Mouse (Mus musculus): ENCODE measurements around the gene Mbd5.

GRCm38 (mm10) chr2:49084966-49085365 is 135.7 kb downstream of the Mbd5 start:
- no peak for TF ChIP-seq CTCF (IDR thresholded peaks at IDR 0.05; ENCODE audit: low read depth, low read length)
- no peak for TF ChIP-seq POLR2A (IDR thresholded peaks at IDR 0.05; ENCODE audit: extremely low read depth, insufficient read depth, low read length)

Measured in liver, adult 2 months (tissue).